Mouse (Mus musculus): Measurements from ENCODE around the gene Cacng7.
A peak's percentile ranks its signal among the peaks of the same experiment; 100 is the strongest.

Gene Cacng7

GRCm38 (mm10) chr7:3302556-3303275, 30.0 kb upstream of the Cacng7 start:
- peak; percentile 27 to 50 for DNase-seq

GRCm38 (mm10) chr7:3303276-3303781, 29.4 kb upstream of the Cacng7 start:
- peak; percentile 70 to 78 for DNase-seq

- DNase-seq: peak in 1 of 2 experiments; percentile 41
These were observed 29.0 kb upstream of the Cacng7 start for GRCm38 (mm10) chr7:3303789-3304188.

- DNase-seq: peak; percentile 42 to 43
These were observed 28.5 kb upstream of the Cacng7 start for GRCm38 (mm10) chr7:3304298-3304697.

GRCm38 (mm10) chr7:3306400-3306799, 26.4 kb upstream of the Cacng7 start:
- no peak for DNase-seq

GRCm38 (mm10) chr7:3308646-3309045, 24.1 kb upstream of the Cacng7 start:
- no peak for DNase-seq

- DNase-seq: no peak
These were observed 22.5 kb upstream of the Cacng7 start for GRCm38 (mm10) chr7:3310233-3310632.

GRCm38 (mm10) chr7:3313571-3313970, 19.2 kb upstream of the Cacng7 start:
- no peak for DNase-seq

GRCm38 (mm10) chr7:3314121-3314520, 18.6 kb upstream of the Cacng7 start:
- no peak for DNase-seq

- no peak for DNase-seq
These were observed 15.1 kb upstream of the Cacng7 start for GRCm38 (mm10) chr7:3317704-3318103.

- no peak for DNase-seq
These were observed 11.9 kb upstream of the Cacng7 start for GRCm38 (mm10) chr7:3320856-3321255.

- DNase-seq: no peak
These were observed 8.9 kb upstream of the Cacng7 start for GRCm38 (mm10) chr7:3323826-3324225.

- no peak for DNase-seq
These were observed 4.8 kb upstream of the Cacng7 start for GRCm38 (mm10) chr7:3327961-3328360.

- peak; percentile 89 to 91 for DNase-seq
These were observed 2.8 kb upstream of the Cacng7 start for GRCm38 (mm10) chr7:3329776-3330546.

- peak in 1 of 2 experiments; percentile 10 for DNase-seq
These were observed 1.6 kb upstream of the Cacng7 start for GRCm38 (mm10) chr7:3331171-3331570.

- DNase-seq: peak; percentile 85 to 88
These were observed 1.1 kb upstream of the Cacng7 start for GRCm38 (mm10) chr7:3331581-3332223.

GRCm38 (mm10) chr7:3332224-3332615, 535 bp upstream of the Cacng7 start:
- DNase-seq: peak; percentile 42 to 43

- peak; percentile 37 for DNase-seq
These were observed 787 bp downstream of the Cacng7 start for GRCm38 (mm10) chr7:3333542-3333941.

GRCm38 (mm10) chr7:3336412-3336811, 3.7 kb downstream of the Cacng7 start:
- DNase-seq: peak; percentile 14 to 22

GRCm38 (mm10) chr7:3338286-3338935, 5.7 kb downstream of the Cacng7 start:
- no peak for DNase-seq

GRCm38 (mm10) chr7:3339010-3339409, 6.3 kb downstream of the Cacng7 start:
- DNase-seq: no peak

GRCm38 (mm10) chr7:3343861-3344260, 11.1 kb downstream of the Cacng7 start:
- no peak for DNase-seq

- DNase-seq: no peak
These were observed 12.5 kb downstream of the Cacng7 start for GRCm38 (mm10) chr7:3345301-3345700.
